Mouse (Mus musculus) forebrain, embryonic 13.5 days (tissue): Measurements from ENCODE around the gene Pard6b. TPM values are rescaled to one million over a fixed set of nuclear protein-coding genes. Genes with fewer than 3 reads are reported as not detected.

ENCODE experiments used
- ATAC-seq: fragments of 200-750 bp; cut with Nextera tagmentation; 2 replicates; pipeline ENCODE4 v1.8.0; 2017
- H3K27ac ChIP-seq: fragments of 300-500 bp; sonication (generic); 2 replicates; pipeline ENCODE4 v1.5.1; 2015; ENCODE audit warnings: inconsistent platforms, mild to moderate bottlenecking, moderate library complexity
- H3K27me3 ChIP-seq: fragments of 300-500 bp; sonication (generic); 2 replicates; pipeline ENCODE4 v1.6.1; 2015; ENCODE audit warnings: mild to moderate bottlenecking, inconsistent platforms
- H3K36me3 ChIP-seq: fragments of 300-500 bp; sonication (generic); 2 replicates; pipeline ENCODE4 v1.6.1; 2015; ENCODE audit warnings: mild to moderate bottlenecking, inconsistent platforms; ENCODE audit not compliant: poor library complexity, severe bottlenecking
- H3K4me1 ChIP-seq: fragments of 300-500 bp; sonication (generic); 2 replicates; pipeline ENCODE4 v1.6.1; 2015; ENCODE audit warnings: inconsistent platforms
- H3K4me2 ChIP-seq: fragments of 300-500 bp; sonication (generic); 2 replicates; pipeline ENCODE4 v1.6.1; 2015; ENCODE audit warnings: inconsistent platforms, mild to moderate bottlenecking, moderate library complexity
- H3K4me3 ChIP-seq: fragments of 300-500 bp; sonication (generic); 2 replicates; pipeline ENCODE4 v1.5.1; 2015; ENCODE audit warnings: mild to moderate bottlenecking, inconsistent platforms
- H3K9ac ChIP-seq: fragments of 300-500 bp; sonication (generic); 2 replicates; pipeline ENCODE4 v1.6.1; 2015; ENCODE audit warnings: mild to moderate bottlenecking, inconsistent platforms
- H3K9me3 ChIP-seq: fragments of 300-500 bp; sonication (generic); replicated peaks from 2 replicates; pipeline ENCODE4 v1.6.1; 2016; ENCODE audit warnings: inconsistent platforms
- WGBS: fragments of 180-500 bp; shearing (Covaris S2); methylation state at CpG from one replicate; pipeline ENCODE4 v1.1.7; 2015; 5-methylcytosine and 5-hydroxymethylcytosine counted together
- polyA plus RNA-seq: library from polyadenylated mRNA; unstranded; fragments of >200 nt; fragmentation: Nextera tagmentation; extraction: Ambion mirVana; gene quantifications from 2 replicates; pipeline ENCODE4 v1.2.1, GENCODE M21; 2015

The Pard6b gene
- 7.6 and 7.7 TPM in 2 replicates for polyA plus RNA-seq

GRCm38 (mm10) chr2:168080431-168081246, at the start of gene Pard6b:
TSS of gene Pard6b (plus strand) at chr2:168081004.
- ATAC-seq, result peak; percentile 96
- H3K9me3 ChIP-seq, result no peaks in the 10 kb centered on the region
- peak within 1 kb of the TSS; percentile 77 for H3K4me3 ChIP-seq
- H3K9ac ChIP-seq, result peak within 1 kb of the TSS; percentile 84
- no peaks in the 10 kb centered on the region for H3K36me3 ChIP-seq
- H3K4me1 ChIP-seq, result peaks cover 27% of the 10 kb centered on the region
- WGBS, result under 1% methylated on average over 89 of the region's 110 CpGs
- H3K4me2 ChIP-seq, result peak within 1 kb of the TSS; percentile 93
- peak within 1 kb of the TSS; percentile 77 for H3K27ac ChIP-seq
- peaks cover 13% of the 10 kb centered on the region for H3K27me3 ChIP-seq

GRCm38 (mm10) chr2:168031842-168032241, 49.0 kb upstream of the Pard6b start:
- Histone ChIP-seq H3K4me1 (no peaks in the 10 kb centered on the region), H3K36me3 (no peaks in the 10 kb centered on the region), H3K4me2 (no peak overlapping the region), H3K4me3 (no peak overlapping the region), H3K9me3 (peaks cover 7% of the 10 kb centered on the region), H3K27me3 (no peaks in the 10 kb centered on the region), H3K27ac (no peak overlapping the region), H3K9ac (no peak overlapping the region)
- 74% methylated on average over 2 of the region's 2 CpGs for WGBS
- no peak for ATAC-seq

GRCm38 (mm10) chr2:168033905-168034304, 46.9 kb upstream of the Pard6b start:
- Histone ChIP-seq H3K36me3 (no peaks in the 10 kb centered on the region), H3K27me3 (no peaks in the 10 kb centered on the region), H3K27ac (no peak overlapping the region), H3K4me2 (no peak overlapping the region), H3K4me1 (no peaks in the 10 kb centered on the region), H3K4me3 (no peak overlapping the region), H3K9ac (no peak overlapping the region), H3K9me3 (peaks cover under 1% of the 10 kb centered on the region; the same call in 1 of the 2 replicates)
- ATAC-seq, result no peak
- 71% methylated on average over 10 of the region's 10 CpGs for WGBS

- H3K27me3 ChIP-seq, result no peaks in the 10 kb centered on the region
- no peak overlapping the region for H3K9ac ChIP-seq
- no peak for ATAC-seq
- H3K9me3 ChIP-seq, result no peaks in the 10 kb centered on the region
- no peak overlapping the region for H3K4me3 ChIP-seq
- H3K4me2 ChIP-seq, result no peak overlapping the region
- H3K4me1 ChIP-seq, result no peaks in the 10 kb centered on the region
- H3K27ac ChIP-seq, result no peak overlapping the region
- H3K36me3 ChIP-seq, result no peaks in the 10 kb centered on the region
- WGBS, result 90% methylated on average over 6 of the region's 6 CpGs
Observed at GRCm38 (mm10) chr2:168035907-168036306, 44.9 kb upstream of the Pard6b start.

- no peak for ATAC-seq
- no peak overlapping the region for H3K27ac ChIP-seq
- H3K4me2 ChIP-seq, result no peak overlapping the region
- no peak overlapping the region for H3K9ac ChIP-seq
- no peaks in the 10 kb centered on the region for H3K9me3 ChIP-seq
- no peak overlapping the region for H3K4me3 ChIP-seq
- H3K36me3 ChIP-seq, result no peaks in the 10 kb centered on the region
- WGBS, result 70% methylated on average over 3 of the region's 3 CpGs
- H3K27me3 ChIP-seq, result no peaks in the 10 kb centered on the region
- H3K4me1 ChIP-seq, result no peaks in the 10 kb centered on the region
Observed at GRCm38 (mm10) chr2:168037063-168037462, 43.7 kb upstream of the Pard6b start.

- H3K27me3 ChIP-seq, result no peaks in the 10 kb centered on the region
- H3K27ac ChIP-seq, result no peak overlapping the region
- no peak for ATAC-seq
- H3K4me1 ChIP-seq, result peaks cover 3% of the 10 kb centered on the region
- no peaks in the 10 kb centered on the region for H3K36me3 ChIP-seq
- no peak overlapping the region for H3K4me3 ChIP-seq
- no peaks in the 10 kb centered on the region for H3K9me3 ChIP-seq
- no peak overlapping the region for H3K4me2 ChIP-seq
- no peak overlapping the region; the same call in 1 of the 2 replicates for H3K9ac ChIP-seq
- 30% methylated on average over 3 of the region's 3 CpGs for whole genome bisulfite sequencing
Observed at GRCm38 (mm10) chr2:168040751-168041150, 40.1 kb upstream of the Pard6b start.

GRCm38 (mm10) chr2:168042019-168042418, 38.8 kb upstream of the Pard6b start:
- no peak for ATAC-seq
- Histone ChIP-seq H3K27ac (no peak overlapping the region), H3K36me3 (no peaks in the 10 kb centered on the region), H3K4me1 (peaks cover 8% of the 10 kb centered on the region), H3K9ac (no peak overlapping the region), H3K4me2 (no peak overlapping the region), H3K27me3 (no peaks in the 10 kb centered on the region), H3K9me3 (no peaks in the 10 kb centered on the region), H3K4me3 (no peak overlapping the region)
- 58% methylated on average over 6 of the region's 6 CpGs for WGBS

- no peaks in the 10 kb centered on the region for H3K9me3 ChIP-seq
Observed at GRCm38 (mm10) chr2:168044681-168045287, 36.0 kb upstream of the Pard6b start.

GRCm38 (mm10) chr2:168045357-168045756, 35.4 kb upstream of the Pard6b start:
- Histone ChIP-seq H3K4me2 (no peak overlapping the region), H3K4me3 (no peak overlapping the region), H3K9ac (no peak overlapping the region), H3K27ac (no peak overlapping the region), H3K4me1 (peaks cover 21% of the 10 kb centered on the region), H3K27me3 (peaks cover 21% of the 10 kb centered on the region), H3K36me3 (no peaks in the 10 kb centered on the region), H3K9me3 (no peaks in the 10 kb centered on the region)
- 61% methylated on average over 13 of the region's 13 CpGs for WGBS
- ATAC-seq, result peak; percentile 13; the same call in 1 of the 2 replicates

More at GRCm38 (mm10) chr2:168044681-168045287, 36.0 kb upstream of the Pard6b start:
- Histone ChIP-seq H3K27me3 (peaks cover 15% of the 10 kb centered on the region), H3K4me2 (no peak overlapping the region), H3K4me1 (peaks cover 16% of the 10 kb centered on the region), H3K36me3 (no peaks in the 10 kb centered on the region), H3K27ac (no peak overlapping the region), H3K9ac (no peak overlapping the region), H3K4me3 (no peak overlapping the region)
- no peak for ATAC-seq
- 73% methylated on average over 10 of the region's 10 CpGs for WGBS

- Histone ChIP-seq H3K9ac (no peak overlapping the region), H3K36me3 (no peaks in the 10 kb centered on the region), H3K27ac (peak overlapping the region; percentile 36; the same call in 1 of the 2 replicates), H3K4me2 (no peak overlapping the region), H3K4me3 (no peak overlapping the region), H3K27me3 (peaks cover 25% of the 10 kb centered on the region), H3K9me3 (no peaks in the 10 kb centered on the region), H3K4me1 (peaks cover 25% of the 10 kb centered on the region)
- peak; percentile 16; the same call in 1 of the 2 replicates for ATAC-seq
- WGBS, result 11% methylated on average over 5 of the region's 5 CpGs
Observed at GRCm38 (mm10) chr2:168045771-168046170, 35.0 kb upstream of the Pard6b start.

- H3K9ac ChIP-seq, result no peak overlapping the region
- WGBS, result 74% methylated on average over 4 of the region's 4 CpGs
- H3K4me1 ChIP-seq, result peaks cover 25% of the 10 kb centered on the region
- H3K4me2 ChIP-seq, result no peak overlapping the region
- H3K27ac ChIP-seq, result no peak overlapping the region
- no peaks in the 10 kb centered on the region for H3K36me3 ChIP-seq
- H3K4me3 ChIP-seq, result no peak overlapping the region
- H3K27me3 ChIP-seq, result peaks cover 32% of the 10 kb centered on the region
- H3K9me3 ChIP-seq, result no peaks in the 10 kb centered on the region
- ATAC-seq, result no peak
Observed at GRCm38 (mm10) chr2:168046467-168046866, 34.3 kb upstream of the Pard6b start.

GRCm38 (mm10) chr2:168049002-168049635, 31.7 kb upstream of the Pard6b start:
- no peak overlapping the region for H3K27ac ChIP-seq
- no peak overlapping the region for H3K4me3 ChIP-seq
- H3K27me3 ChIP-seq, result peaks cover 46% of the 10 kb centered on the region
- H3K36me3 ChIP-seq, result no peaks in the 10 kb centered on the region
- H3K9ac ChIP-seq, result no peak overlapping the region
- H3K9me3 ChIP-seq, result no peaks in the 10 kb centered on the region
- peak overlapping the region; percentile 77; the same call in 1 of the 2 replicates for H3K4me2 ChIP-seq
- 12% methylated on average over 14 of the region's 16 CpGs for WGBS
- no peak for ATAC-seq
- H3K4me1 ChIP-seq, result peaks cover 25% of the 10 kb centered on the region
